Mouse (Mus musculus) neural tube, embryonic 14.5 days (tissue): ENCODE measurements at regions not wholly inside any gene's neighbourhood (a gene's known extent, or its start where the extent isn't known, plus 50 kb on each side); places are given as distances from the start of the nearest gene placed in this dataset.
A peak's percentile ranks its signal among the peaks of the same experiment; 100 is the strongest.

Experiments
- ATAC-seq: fragments of 200-750 bp; cut with Nextera tagmentation; 2 replicates; pipeline ENCODE4 v1.8.0; 2017; ENCODE audit warnings: low read depth, mild to moderate bottlenecking, moderate TSS enrichment, moderate library complexity
- H3K27ac ChIP-seq: fragments of 300-500 bp; sonication (generic); 2 replicates; pipeline ENCODE4 v1.5.1; 2014; ENCODE audit warnings: low read depth, mild to moderate bottlenecking, control low read depth, low read length, moderate library complexity, mixed read lengths
- H3K27me3 ChIP-seq: fragments of 300-500 bp; sonication (generic); 2 replicates; pipeline ENCODE4 v1.6.1; 2014; ENCODE audit warnings: low read length; ENCODE audit not compliant: control insufficient read depth, insufficient read depth
- H3K36me3 ChIP-seq: fragments of 300-500 bp; sonication (generic); 2 replicates; pipeline ENCODE4 v1.6.1; 2014; ENCODE audit warnings: low read length, mixed read lengths; ENCODE audit not compliant: control insufficient read depth, insufficient read depth
- H3K4me1 ChIP-seq: fragments of 300-500 bp; sonication (generic); 2 replicates; pipeline ENCODE4 v1.6.1; 2014; ENCODE audit warnings: low read length; ENCODE audit not compliant: control insufficient read depth, insufficient read depth
- H3K4me2 ChIP-seq: fragments of 300-500 bp; sonication (generic); 2 replicates; pipeline ENCODE4 v1.6.1; 2014; ENCODE audit warnings: mild to moderate bottlenecking, low read depth, low read length, control low read depth
- H3K4me3 ChIP-seq: fragments of 300-500 bp; sonication (generic); 2 replicates; pipeline ENCODE4 v1.5.1; 2014; ENCODE audit warnings: low read depth, low read length, control low read depth, mixed read lengths
- H3K9ac ChIP-seq: fragments of 300-500 bp; sonication (generic); replicated peaks from 2 replicates; pipeline ENCODE4 v1.6.1; 2014; ENCODE audit warnings: low read depth, mild to moderate bottlenecking, control low read depth, low read length, mixed read lengths
- H3K9me3 ChIP-seq: fragments of 300-500 bp; sonication (generic); 2 replicates; pipeline ENCODE4 v1.6.1; 2016; ENCODE audit warnings: low read length; ENCODE audit not compliant: control insufficient read depth
- WGBS: fragments of 180-500 bp; shearing (Covaris S2); extraction: QIAGEN DNeasy Blood & Tissue Kit; methylation state at CpG from one replicate; pipeline ENCODE4 v1.1.7; 2014; 5-methylcytosine and 5-hydroxymethylcytosine counted together

DNA sequence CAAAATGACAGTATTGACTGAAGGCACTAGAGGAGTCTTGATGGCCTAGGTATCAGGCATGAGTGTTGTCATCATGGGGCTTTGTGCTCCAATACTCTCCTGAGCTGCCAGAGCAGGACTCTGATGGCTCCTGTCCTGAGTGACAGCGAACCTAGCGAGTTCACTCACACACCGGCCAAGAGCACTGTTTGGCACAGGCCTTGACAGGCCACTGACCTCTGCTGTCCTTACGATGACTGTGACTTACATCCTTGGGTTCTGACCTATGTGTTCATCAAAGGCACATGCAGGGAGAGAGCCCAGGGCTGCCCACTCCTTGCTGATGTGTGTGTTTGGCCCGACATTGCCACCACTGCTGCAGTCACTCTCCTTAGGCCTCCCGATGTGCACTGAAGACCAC lies 163.3 kb downstream of the Gadd45g start:
- Histone ChIP-seq H3K27me3 (no peaks in the 10 kb centered on the region), H3K4me1 (peaks cover 4% of the 10 kb centered on the region), H3K4me2 (no peak overlapping the region), H3K36me3 (no peaks in the 10 kb centered on the region), H3K27ac (no peak overlapping the region), H3K9me3 (no peaks in the 10 kb centered on the region), H3K9ac (no peak overlapping the region), H3K4me3 (no peak overlapping the region)
- 94% methylated on average over 6 of the region's 6 CpGs for WGBS
- ATAC-seq = no peak

DNA sequence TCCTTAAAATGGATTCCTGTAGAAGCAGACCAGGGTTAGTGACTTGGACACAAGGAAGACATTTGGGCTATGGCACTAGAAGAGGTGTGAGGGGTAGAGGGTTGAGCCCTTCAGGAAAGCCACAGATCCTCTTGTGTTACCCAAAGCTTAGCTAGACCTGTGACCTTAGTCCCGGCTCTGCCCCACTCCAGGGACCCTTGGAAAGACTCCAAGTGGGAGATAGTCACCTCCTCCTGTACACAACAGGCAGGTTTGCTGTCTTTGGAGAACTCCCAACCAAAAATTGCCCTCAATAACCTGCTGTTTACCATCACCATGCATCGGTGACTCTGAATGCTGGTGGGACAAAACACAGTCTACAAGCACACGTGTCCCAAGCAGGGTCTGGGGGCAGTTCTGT lies 164.5 kb downstream of the Gadd45g start:
- Histone ChIP-seq H3K4me1 (peaks cover 15% of the 10 kb centered on the region), H3K36me3 (no peaks in the 10 kb centered on the region), H3K27me3 (no peaks in the 10 kb centered on the region), H3K27ac (no peak overlapping the region), H3K9ac (no peak overlapping the region), H3K9me3 (no peaks in the 10 kb centered on the region), H3K4me3 (no peak overlapping the region), H3K4me2 (no peak overlapping the region)
- WGBS = 76% methylated on average over 3 of the region's 3 CpGs
- ATAC-seq = no peak

DNA sequence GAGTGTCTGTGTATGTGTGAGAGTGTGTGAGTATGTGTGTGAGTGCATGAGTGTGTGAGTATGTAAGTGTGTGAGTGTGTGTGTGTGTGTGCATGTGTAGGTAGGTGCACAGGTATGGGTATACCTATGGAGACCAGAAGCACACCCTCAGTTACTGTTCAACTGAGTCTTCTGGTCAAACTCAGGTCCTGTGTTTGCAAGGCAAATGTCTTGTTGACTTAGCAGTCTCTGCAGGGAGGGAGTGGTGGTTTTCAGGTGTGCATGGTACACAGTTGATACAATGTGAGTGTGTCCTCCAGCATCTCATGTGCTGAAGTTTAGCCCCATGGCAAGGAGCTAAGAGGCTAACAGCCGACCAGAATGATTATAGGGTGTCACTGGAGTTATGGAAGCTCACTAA lies 166.7 kb downstream of the Gadd45g start:
- Histone ChIP-seq H3K4me1 (peaks cover 15% of the 10 kb centered on the region), H3K9me3 (no peaks in the 10 kb centered on the region), H3K4me2 (no peak overlapping the region), H3K9ac (no peak overlapping the region), H3K27me3 (no peaks in the 10 kb centered on the region), H3K27ac (no peak overlapping the region), H3K4me3 (no peak overlapping the region), H3K36me3 (no peaks in the 10 kb centered on the region)
- no peak for ATAC-seq
- 65% methylated on average over 1 of the region's 1 CpGs for WGBS

DNA sequence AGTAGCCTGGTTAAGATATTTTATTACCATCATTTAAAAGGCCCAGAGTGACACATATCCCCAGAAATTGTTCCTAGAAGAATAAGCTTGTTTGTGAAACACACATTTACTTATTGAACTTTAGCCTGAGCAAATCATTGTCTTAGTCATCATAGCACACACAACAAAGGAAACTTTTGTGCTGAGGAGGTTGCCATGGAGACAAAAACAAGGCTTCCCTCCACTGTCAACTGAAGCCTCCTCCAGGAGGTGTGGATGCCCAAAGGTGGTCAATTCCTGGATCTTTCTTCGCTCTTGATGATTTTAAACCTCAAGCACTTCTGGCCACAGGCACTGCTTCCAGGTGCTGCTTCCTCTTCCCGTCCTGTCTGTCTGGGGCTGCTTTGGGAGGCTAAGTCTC lies 167.3 kb downstream of the Gadd45g start:
- Histone ChIP-seq H3K27me3 (no peaks in the 10 kb centered on the region), H3K4me3 (no peak overlapping the region), H3K36me3 (no peaks in the 10 kb centered on the region), H3K4me2 (no peak overlapping the region), H3K4me1 (peaks cover 15% of the 10 kb centered on the region), H3K9ac (no peak overlapping the region), H3K9me3 (no peaks in the 10 kb centered on the region), H3K27ac (peak overlapping the region; percentile 39)
- ATAC-seq = no peak
- WGBS = 54% methylated on average over 2 of the region's 2 CpGs

DNA sequence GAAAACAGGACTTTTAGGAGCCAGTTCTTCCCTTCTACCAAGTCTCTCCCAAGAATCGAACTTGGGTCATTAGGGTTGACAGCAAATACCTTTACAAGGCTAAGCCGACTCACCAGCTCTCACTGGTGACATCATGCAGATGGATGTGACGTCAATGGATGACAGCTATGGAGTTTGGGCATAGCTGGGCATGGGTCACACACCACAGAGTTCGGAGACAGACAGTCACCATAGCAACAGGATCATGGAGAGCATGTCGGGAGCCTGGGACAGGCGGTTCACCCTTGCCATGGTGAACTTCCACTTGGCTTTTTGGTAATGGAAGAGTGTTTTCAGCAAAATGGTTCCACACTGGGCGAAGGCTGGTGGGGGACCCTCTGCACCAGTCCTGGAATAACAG lies 168.1 kb downstream of the Gadd45g start:
- Histone ChIP-seq H3K4me2 (no peak overlapping the region), H3K4me1 (peaks cover 15% of the 10 kb centered on the region), H3K9ac (no peak overlapping the region), H3K27ac (peak overlapping the region; percentile 52; the same call in 1 of the 2 replicates), H3K27me3 (no peaks in the 10 kb centered on the region), H3K36me3 (no peaks in the 10 kb centered on the region), H3K9me3 (no peaks in the 10 kb centered on the region), H3K4me3 (no peak overlapping the region)
- WGBS = 34% methylated on average over 7 of the region's 7 CpGs
- peak; percentile 38 for ATAC-seq

DNA sequence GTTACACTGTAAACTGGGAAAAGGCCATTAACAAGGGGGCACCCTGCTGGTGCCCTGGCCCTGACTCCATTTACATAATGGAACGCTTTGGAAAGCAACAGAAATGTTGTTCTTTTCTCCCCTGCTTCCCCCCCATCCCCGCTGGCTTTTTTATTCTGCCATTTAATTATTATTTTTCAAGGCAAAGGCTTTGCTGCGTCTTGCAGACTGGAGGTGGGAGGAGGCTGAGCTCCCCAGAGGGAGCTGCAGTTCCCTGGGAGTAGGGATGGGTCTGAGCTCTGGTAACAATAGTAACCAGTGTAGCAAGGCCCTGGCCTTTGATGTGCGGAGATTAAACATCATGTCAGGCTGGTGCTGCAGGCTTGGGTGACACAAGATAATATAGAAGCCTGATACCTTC lies 168.6 kb downstream of the Gadd45g start:
- H3K9me3 ChIP-seq = no peaks in the 10 kb centered on the region
- no peak overlapping the region for H3K4me3 ChIP-seq
- H3K36me3 ChIP-seq = no peaks in the 10 kb centered on the region
- H3K4me2 ChIP-seq = no peak overlapping the region
- H3K27me3 ChIP-seq = no peaks in the 10 kb centered on the region
- H3K9ac ChIP-seq = no peak overlapping the region
- peak; percentile 75; the same call in 1 of the 2 replicates for ATAC-seq
- H3K4me1 ChIP-seq = peaks cover 15% of the 10 kb centered on the region
- 3% methylated on average over 4 of the region's 4 CpGs for WGBS
- H3K27ac ChIP-seq = peak overlapping the region; percentile 52; the same call in 1 of the 2 replicates

DNA sequence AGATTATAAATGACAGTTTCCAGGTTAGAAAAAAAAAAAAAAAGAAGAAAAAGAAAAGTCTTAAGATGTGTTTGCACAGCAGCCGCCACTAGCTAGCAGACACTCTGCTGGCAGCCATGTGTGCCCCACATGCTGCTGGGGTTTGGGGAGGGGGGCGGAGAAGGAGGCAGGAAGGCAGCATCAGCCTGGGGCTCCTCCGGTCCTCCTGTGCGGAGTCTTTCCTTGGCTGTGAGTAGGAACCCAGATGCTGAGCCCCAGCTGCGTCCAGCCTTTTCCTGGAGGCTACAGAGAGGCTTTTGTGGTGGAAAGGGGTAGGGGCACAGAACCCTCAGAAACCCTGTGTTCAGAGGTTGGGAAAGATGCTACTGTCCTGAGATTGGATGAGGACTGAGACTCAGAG lies 169.0 kb downstream of the Gadd45g start:
- H3K9me3 ChIP-seq = no peaks in the 10 kb centered on the region
- H3K9ac ChIP-seq = 0 out of 2 replicates have a peak overlapping the region, but pooled peaks have one; percentile 16
- peak overlapping the region; percentile 52; the same call in 1 of the 2 replicates for H3K27ac ChIP-seq
- ATAC-seq = peak; percentile 59; the same call in 1 of the 2 replicates
- WGBS = 6% methylated on average over 5 of the region's 5 CpGs
- no peak overlapping the region for H3K4me3 ChIP-seq
- H3K36me3 ChIP-seq = no peaks in the 10 kb centered on the region
- no peak overlapping the region for H3K4me2 ChIP-seq
- H3K27me3 ChIP-seq = no peaks in the 10 kb centered on the region
- H3K4me1 ChIP-seq = peaks cover 15% of the 10 kb centered on the region

DNA sequence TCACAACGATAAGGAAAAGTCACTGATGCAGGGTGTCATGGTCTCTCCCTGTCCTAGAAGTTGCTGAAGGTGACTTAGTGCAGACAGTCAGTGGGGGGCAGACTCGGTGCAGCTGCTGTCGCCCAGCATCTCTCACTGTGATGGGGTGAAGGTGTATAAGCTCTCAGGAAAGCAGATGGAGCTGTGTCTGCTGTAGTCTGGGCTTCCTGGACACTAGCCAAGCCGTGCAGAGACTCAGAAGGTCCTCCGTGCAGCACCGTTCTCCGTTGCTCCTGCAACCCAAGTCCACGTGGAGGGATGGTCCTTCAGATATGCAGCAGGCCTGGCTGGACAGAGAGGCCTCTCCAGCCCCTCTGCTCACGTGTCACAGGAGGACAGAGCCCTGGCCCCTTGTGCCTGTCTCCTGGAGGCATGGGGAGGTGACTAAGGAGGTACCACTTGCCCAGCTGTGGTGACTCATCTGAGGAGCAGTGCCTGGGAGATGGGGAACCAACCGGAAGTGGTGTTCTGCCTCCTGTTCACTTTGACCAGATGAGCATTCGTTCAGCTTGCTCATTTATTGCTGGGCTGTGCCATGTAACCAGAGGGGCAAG lies 171.2 kb downstream of the Gadd45g start:
- Histone ChIP-seq H3K4me1 (peaks cover 15% of the 10 kb centered on the region), H3K4me3 (no peak overlapping the region), H3K27ac (no peak overlapping the region), H3K4me2 (no peak overlapping the region), H3K9me3 (no peaks in the 10 kb centered on the region), H3K9ac (no peak overlapping the region), H3K27me3 (no peaks in the 10 kb centered on the region), H3K36me3 (no peaks in the 10 kb centered on the region)
- WGBS = 68% methylated on average over 11 of the region's 11 CpGs
- no peak for ATAC-seq

DNA sequence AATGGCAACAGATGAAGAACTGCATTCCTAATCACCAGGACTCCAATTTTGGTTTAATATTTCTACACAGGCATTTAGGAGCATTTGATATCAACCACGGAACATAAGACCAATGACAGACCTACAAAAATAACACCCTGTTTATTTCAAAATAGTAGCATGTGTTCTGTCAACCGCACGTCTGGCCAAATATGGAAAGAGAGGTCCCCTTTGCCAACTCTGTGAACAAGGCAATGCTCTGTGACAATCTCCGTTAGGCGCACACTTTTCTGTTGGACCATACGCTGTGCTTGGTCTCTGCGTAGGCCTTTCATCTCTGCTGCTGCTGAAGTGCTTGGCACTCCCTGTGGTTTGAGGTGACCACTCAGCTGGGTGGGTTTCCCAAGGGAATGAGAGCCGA lies 173.2 kb downstream of the Gadd45g start:
- Histone ChIP-seq H3K27me3 (no peaks in the 10 kb centered on the region), H3K4me2 (no peak overlapping the region), H3K9me3 (no peaks in the 10 kb centered on the region), H3K9ac (no peak overlapping the region), H3K4me1 (peaks cover 13% of the 10 kb centered on the region), H3K27ac (no peak overlapping the region), H3K36me3 (no peaks in the 10 kb centered on the region), H3K4me3 (no peak overlapping the region)
- 94% methylated on average over 8 of the region's 8 CpGs for WGBS
- no peak for ATAC-seq
